Mouse (Mus musculus) liver, embryonic 11.5 days (tissue): Measurements from ENCODE around the gene Cog8. TPM values are rescaled to one million over a fixed set of nuclear protein-coding genes. Genes with fewer than 3 reads are reported as not detected.

Experiments used
- ATAC-seq: fragments of 200-750 bp; cut with Nextera tagmentation; replicated peaks from 2 replicates; pipeline ENCODE4 v1.8.0; 2017; ENCODE audit warnings: moderate number of reproducible peaks, mild to moderate bottlenecking, moderate TSS enrichment, moderate library complexity; ENCODE audit not compliant: low FRiP score
- DNase-seq: peaks from one replicate; pipeline ENCODE4 v3.0.0-alpha.2; 2017; ENCODE audit warnings: low spot score
- H3K27ac ChIP-seq: fragments of 300-500 bp; sonication (generic); 2 replicates; pipeline ENCODE4 v1.5.1; 2014; ENCODE audit warnings: mild to moderate bottlenecking, low read depth, low read length, control low read depth
- H3K27me3 ChIP-seq: fragments of 300-500 bp; sonication (generic); replicated peaks from 2 replicates; pipeline ENCODE4 v1.6.1; 2014; ENCODE audit warnings: low read length, mixed read lengths; ENCODE audit not compliant: control insufficient read depth, insufficient read depth
- H3K36me3 ChIP-seq: fragments of 300-500 bp; sonication (generic); 2 replicates; pipeline ENCODE4 v1.6.1; 2014; ENCODE audit warnings: mild to moderate bottlenecking, low read length, moderate library complexity, mixed read lengths; ENCODE audit not compliant: control insufficient read depth, insufficient read depth
- H3K4me1 ChIP-seq: fragments of 300-500 bp; sonication (generic); replicated peaks from 2 replicates; pipeline ENCODE4 v1.6.1; 2014; ENCODE audit warnings: low read length, mixed read lengths; ENCODE audit not compliant: control insufficient read depth, insufficient read depth
- H3K4me2 ChIP-seq: fragments of 300-500 bp; sonication (generic); 2 replicates; pipeline ENCODE4 v1.6.1; 2014; ENCODE audit warnings: mild to moderate bottlenecking, control low read depth, moderate library complexity
- H3K4me3 ChIP-seq: fragments of 300-500 bp; sonication (generic); 2 replicates; pipeline ENCODE4 v1.5.1; 2014; ENCODE audit warnings: low read depth, low read length, control low read depth
- H3K9ac ChIP-seq: fragments of 300-500 bp; sonication (generic); 2 replicates; pipeline ENCODE4 v1.6.1; 2014; ENCODE audit warnings: low read depth, low read length, control low read depth
- H3K9me3 ChIP-seq: fragments of 300-500 bp; sonication (generic); 2 replicates; pipeline ENCODE4 v1.6.1; 2016; ENCODE audit warnings: low read length, inconsistent platforms, mixed read lengths; ENCODE audit not compliant: control insufficient read depth
- WGBS: fragments of 180-500 bp; shearing (Covaris S2); extraction: QIAGEN DNeasy Blood & Tissue Kit; methylation state at CpG from one replicate; pipeline ENCODE4 v1.1.7; 2014; 5-methylcytosine and 5-hydroxymethylcytosine counted together
- polyA plus RNA-seq: library from polyadenylated mRNA; unstranded; fragments of >200 nt; fragmentation: Nextera tagmentation; extraction: Ambion mirVana; gene quantifications from 2 replicates; pipeline ENCODE4 v1.2.1, GENCODE M21; 2014

The Cog8 gene
- polyA plus RNA-seq, 1 experiment from 2014 or later = 40.4 TPM

DNA sequence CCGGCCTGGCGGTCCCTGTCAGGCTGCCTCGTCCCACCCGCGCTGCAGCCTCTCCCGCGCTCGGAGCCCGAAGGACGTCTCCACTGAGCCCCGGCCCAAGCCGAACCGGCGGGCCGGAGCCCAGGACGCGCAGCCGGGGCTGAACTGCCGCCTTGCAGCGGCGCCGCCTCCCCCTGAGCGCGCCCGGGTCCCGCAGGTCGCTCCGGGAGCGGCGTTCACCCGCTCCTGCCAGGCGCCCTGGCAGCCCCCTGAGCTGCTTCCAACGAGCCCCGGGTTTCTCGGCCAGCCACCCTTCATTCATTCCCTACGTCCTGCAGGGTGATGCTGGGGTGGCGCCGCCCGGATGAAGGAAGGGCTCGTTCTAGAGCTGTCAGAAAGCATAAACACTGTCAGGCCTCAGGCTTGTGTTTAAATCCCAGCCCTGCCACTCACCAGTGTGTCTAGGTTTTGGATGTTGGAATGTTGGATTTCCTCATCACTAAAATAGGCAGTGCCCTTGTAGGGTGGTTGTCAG lies 24.9 kb downstream of the Cog8 start:
- H3K9ac ChIP-seq = peak overlapping the region; percentile 92
- DNase-seq (no peak), ATAC-seq (no peak)
- WGBS = 0% methylated on average over 40 of the region's 40 CpGs
- no peaks in the 10 kb centered on the region for H3K27me3 ChIP-seq
- H3K36me3 ChIP-seq = 0 out of 2 replicates have a peak, but pooled peaks cover under 1% of the 10 kb centered on the region
- no peaks in the 10 kb centered on the region for H3K9me3 ChIP-seq
- H3K27ac ChIP-seq = peak overlapping the region; percentile 75
- H3K4me1 ChIP-seq = peaks cover 27% of the 10 kb centered on the region
- H3K4me2 ChIP-seq = peak overlapping the region; percentile 78
- peak overlapping the region; percentile 89 for H3K4me3 ChIP-seq

DNA sequence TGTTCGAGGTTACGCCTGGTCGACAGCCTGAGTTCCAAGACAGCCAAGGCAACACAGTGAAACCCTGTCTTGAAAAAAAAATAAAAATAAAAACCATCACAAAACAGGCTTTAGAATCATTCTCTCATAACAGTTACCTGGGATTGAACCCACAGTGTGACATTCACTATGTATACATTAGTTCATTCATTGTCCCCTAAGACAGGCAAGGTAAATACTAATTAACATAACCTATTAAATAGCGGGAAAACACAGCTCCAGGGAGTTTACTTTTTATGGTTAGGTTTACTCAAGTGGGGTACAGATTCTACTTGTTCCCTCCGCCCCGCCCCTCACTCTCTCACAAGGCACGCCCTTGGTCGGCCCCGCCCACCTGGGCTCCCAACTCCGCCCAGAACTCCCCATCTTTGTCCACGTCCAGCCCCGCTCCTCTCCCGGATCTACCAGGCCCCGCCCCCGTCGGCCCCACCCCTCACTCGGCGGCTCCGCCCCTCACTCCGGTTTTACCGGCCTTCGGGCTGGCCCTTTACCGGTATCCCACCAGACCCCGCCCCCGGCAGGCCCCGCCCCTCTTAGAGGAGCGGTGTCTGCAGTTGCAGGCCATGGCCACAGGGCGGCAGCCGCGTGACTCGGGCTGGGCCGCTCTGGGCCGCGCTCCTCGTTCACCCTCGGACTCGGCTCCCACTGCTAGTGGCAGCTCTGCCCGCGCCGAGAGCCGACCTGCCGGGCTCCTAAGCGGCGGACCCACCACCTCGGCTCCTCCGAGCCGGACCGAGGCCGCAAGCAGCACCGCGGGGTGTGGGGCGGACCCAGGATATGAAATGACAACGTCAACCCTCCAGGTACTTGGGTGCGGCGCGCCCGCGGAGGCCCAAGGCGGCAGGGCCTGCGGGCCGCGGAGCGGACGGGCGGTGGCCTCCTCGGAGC lies 25.6 kb downstream of the Cog8 start, which contains the start of gene Vps4a:
Gene Vps4a (plus strand): TSS at position 573 of the 927 bp plus-strand sequence.
- peak within 1 kb of the TSS; percentile 92 for H3K9ac ChIP-seq
- H3K27ac ChIP-seq = peak within 1 kb of the TSS; percentile 75
- peak; percentile 95 for ATAC-seq
- H3K36me3 ChIP-seq = no peaks in the 10 kb centered on the region
- H3K4me3 ChIP-seq = peak within 1 kb of the TSS; percentile 89
- DNase-seq = peak; percentile 98
- H3K4me2 ChIP-seq = peak within 1 kb of the TSS; percentile 78
- H3K9me3 ChIP-seq = no peaks in the 10 kb centered on the region
- 4% methylated on average over 66 of the region's 66 CpGs for WGBS
- H3K27me3 ChIP-seq = no peaks in the 10 kb centered on the region
- peaks cover 27% of the 10 kb centered on the region for H3K4me1 ChIP-seq

DNA sequence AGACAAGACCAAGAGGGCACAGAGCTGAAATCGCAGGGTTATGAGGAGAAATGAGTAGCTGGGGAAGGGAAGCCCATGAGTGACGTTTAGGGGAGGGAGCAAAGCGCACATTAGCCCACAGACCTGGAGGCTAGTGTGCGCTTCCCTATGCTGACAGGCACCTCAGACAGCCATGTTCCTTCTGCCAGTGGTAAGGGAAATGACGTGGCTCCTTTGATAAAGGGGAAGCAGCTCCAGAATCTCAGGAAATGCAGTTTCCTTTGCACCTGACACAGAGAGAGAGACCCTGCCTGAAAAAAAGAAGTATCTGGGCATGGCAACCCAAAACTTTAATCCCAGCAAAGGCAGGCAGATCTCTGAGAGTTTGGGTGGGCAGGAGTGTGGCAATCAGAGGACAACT lies 26.4 kb downstream of the Cog8 start:
- Histone ChIP-seq H3K9ac (no peak overlapping the region), H3K36me3 (no peaks in the 10 kb centered on the region), H3K4me3 (no peak overlapping the region), H3K9me3 (no peaks in the 10 kb centered on the region), H3K4me2 (no peak overlapping the region), H3K27ac (no peak overlapping the region), H3K27me3 (no peaks in the 10 kb centered on the region), H3K4me1 (peaks cover 27% of the 10 kb centered on the region)
- 57% methylated on average over 5 of the region's 5 CpGs for WGBS
- ATAC-seq (no peak), DNase-seq (no peak)

DNA sequence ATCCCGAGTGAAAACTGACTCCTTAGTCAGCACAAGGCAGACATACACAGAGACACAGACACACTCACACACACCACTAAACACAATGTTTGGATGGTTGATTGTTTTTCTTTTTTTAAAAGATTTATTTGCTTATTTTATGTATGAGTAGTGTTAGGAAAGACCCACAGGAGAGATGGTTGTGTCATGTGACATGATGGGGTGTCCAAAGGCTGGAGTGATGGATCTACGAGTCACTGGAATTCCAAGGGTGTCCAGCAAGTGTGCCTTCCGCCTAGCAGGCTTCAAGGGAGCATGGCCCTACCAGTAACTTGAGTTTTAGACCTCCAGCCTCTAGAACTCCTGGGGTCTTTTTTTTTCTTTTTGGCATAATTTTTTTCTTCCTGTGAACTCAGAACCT lies 27.2 kb downstream of the Cog8 start:
- ATAC-seq (no peak), DNase-seq (no peak)
- Histone ChIP-seq H3K9ac (no peak overlapping the region), H3K4me3 (no peak overlapping the region), H3K9me3 (no peaks in the 10 kb centered on the region), H3K27me3 (no peaks in the 10 kb centered on the region), H3K36me3 (no peaks in the 10 kb centered on the region), H3K27ac (no peak overlapping the region), H3K4me1 (peaks cover 27% of the 10 kb centered on the region), H3K4me2 (no peak overlapping the region)
- 78% methylated on average over 3 of the region's 3 CpGs for WGBS

DNA sequence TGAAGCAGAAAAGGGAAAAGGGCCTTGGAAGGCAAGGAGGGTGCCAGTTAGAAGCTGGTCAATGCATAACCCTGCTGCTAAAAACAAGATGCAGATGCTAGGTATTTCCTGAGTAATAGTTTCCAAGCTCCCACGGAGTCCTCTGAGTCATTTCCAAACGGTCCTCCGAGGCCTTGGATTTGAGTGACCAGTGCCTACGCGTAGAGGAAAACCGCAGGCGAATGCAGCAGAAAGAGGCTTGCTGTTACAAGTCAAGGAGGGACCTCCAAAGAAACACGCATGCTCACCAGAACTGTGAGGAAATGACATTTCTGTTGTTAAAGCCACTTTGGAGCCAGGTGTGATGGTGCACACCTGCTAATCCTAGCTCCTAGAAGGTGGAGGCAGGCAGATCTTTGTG lies 33.0 kb downstream of the Cog8 start:
- H3K4me2 ChIP-seq = no peak overlapping the region
- H3K4me1 ChIP-seq = peaks cover 4% of the 10 kb centered on the region; the same call in 1 of the 2 replicates
- 87% methylated on average over 8 of the region's 8 CpGs for WGBS
- no peaks in the 10 kb centered on the region for H3K36me3 ChIP-seq
- no peak for DNase-seq
- no peak for ATAC-seq
- H3K9ac ChIP-seq = no peak overlapping the region
- H3K27me3 ChIP-seq = no peaks in the 10 kb centered on the region
- no peaks in the 10 kb centered on the region for H3K9me3 ChIP-seq
- no peak overlapping the region for H3K27ac ChIP-seq
- H3K4me3 ChIP-seq = no peak overlapping the region

DNA sequence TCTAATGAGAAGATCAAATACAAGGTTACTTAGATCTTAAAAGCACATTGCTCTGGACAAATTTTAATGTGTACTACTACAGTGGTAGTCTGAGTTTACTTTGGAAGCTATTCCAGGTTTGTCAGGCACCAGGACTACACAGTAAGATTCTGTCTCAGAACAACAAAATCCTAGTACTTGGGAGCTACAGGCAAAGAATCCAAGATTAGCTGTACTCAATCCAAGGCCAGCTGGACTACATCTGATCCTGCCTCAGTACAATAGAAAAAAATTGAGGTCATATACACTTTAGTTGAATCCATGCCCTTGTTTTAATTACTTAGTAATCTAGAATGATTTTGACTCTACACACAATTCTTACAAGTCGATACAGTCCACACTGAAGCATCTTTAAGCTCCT lies 41.6 kb downstream of the Cog8 start:
- Histone ChIP-seq H3K9me3 (no peaks in the 10 kb centered on the region), H3K4me1 (no peaks in the 10 kb centered on the region), H3K36me3 (no peaks in the 10 kb centered on the region), H3K27me3 (no peaks in the 10 kb centered on the region), H3K9ac (no peak overlapping the region), H3K27ac (no peak overlapping the region), H3K4me3 (no peak overlapping the region), H3K4me2 (no peak overlapping the region)
- ATAC-seq (no peak), DNase-seq (no peak)
- WGBS = 87% methylated on average over 1 of the region's 1 CpGs

DNA sequence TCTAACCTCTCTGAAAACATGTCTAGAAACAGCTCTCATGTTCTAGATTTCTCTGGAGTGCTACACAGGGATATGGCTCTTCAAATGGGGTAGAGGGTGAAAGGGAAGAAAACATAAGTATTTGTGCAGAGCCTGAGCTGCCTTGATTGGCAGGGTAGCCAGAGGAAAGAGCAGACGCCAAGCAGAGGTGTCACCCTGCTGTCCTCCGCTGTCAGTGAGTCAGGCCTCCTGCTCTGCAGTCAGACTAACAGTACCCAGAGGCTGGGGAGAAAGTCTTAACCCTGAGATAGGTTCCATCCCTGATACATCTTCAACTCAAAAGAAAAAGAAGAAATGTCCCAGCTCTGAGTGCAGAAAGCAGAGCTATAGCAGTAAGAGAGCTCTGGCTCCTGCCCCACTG lies 43.8 kb downstream of the Cog8 start:
- no peak overlapping the region for H3K4me2 ChIP-seq
- no peak overlapping the region for H3K27ac ChIP-seq
- no peak overlapping the region for H3K4me3 ChIP-seq
- no peak for DNase-seq
- no peak overlapping the region for H3K9ac ChIP-seq
- no peaks in the 10 kb centered on the region for H3K27me3 ChIP-seq
- H3K36me3 ChIP-seq = no peaks in the 10 kb centered on the region
- ATAC-seq = no peak
- 77% methylated on average over 2 of the region's 2 CpGs for WGBS
- H3K4me1 ChIP-seq = no peaks in the 10 kb centered on the region
- no peaks in the 10 kb centered on the region for H3K9me3 ChIP-seq

DNA sequence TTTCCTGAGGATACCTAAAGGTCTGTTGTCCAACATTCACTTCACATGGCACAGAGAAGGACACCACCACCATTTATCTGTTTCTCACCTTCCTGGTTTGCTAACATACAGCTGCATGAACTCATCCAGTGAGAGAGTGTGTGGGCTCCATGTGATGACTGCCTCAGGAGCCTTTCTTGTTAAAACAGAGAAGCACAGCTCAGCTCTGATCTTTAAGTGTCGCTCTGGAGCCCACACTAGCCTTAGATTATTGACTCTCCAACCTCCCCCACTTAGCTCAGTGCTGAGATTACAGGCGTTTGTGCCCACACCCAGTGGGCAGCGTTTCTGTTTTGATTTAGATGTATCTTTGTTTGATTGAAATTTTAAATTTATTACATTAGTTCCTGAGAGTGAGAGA lies 48.7 kb downstream of the Cog8 start:
- no peaks in the 10 kb centered on the region; the same call in 1 of the 2 replicates for H3K36me3 ChIP-seq

More for the DNA sequence above, 48.7 kb downstream of the Cog8 start:
- Histone ChIP-seq H3K4me1 (no peaks in the 10 kb centered on the region), H3K27me3 (no peaks in the 10 kb centered on the region), H3K9ac (no peak overlapping the region), H3K4me3 (no peak overlapping the region), H3K9me3 (no peaks in the 10 kb centered on the region), H3K4me2 (no peak overlapping the region), H3K27ac (no peak overlapping the region)
- ATAC-seq (no peak), DNase-seq (no peak)
- WGBS = 82% methylated on average over 3 of the region's 3 CpGs
